Mouse (Mus musculus) monocyte, adult 2 months (primary cell): ENCODE results near the gene Gm42878.

Source experiments
- DNase-seq, 2 experiments: peaks; one replicate each; pipeline ENCODE4 v3.0.0; 2022; ENCODE audit warnings: low spot score in 2 of 2, low read depth in 1 of 2

Gene Gm42878

GRCm38 (mm10) chr5:121544910-121545792 is at the start of gene Gm42878, which contains the start of gene Adam1a:
TSS of gene Gm42878 (minus strand) at chr5:121545482.
TSS of gene Adam1a (minus strand) at chr5:121545482.
- peak; percentile 35 to 43 for DNase-seq

- DNase-seq, result no peak
Observed at GRCm38 (mm10) chr5:121594714-121595313, 49.5 kb upstream of the Gm42878 start.

- DNase-seq, result peak; percentile 24 to 41
Observed at GRCm38 (mm10) chr5:121593451-121594401, 48.4 kb upstream of the Gm42878 start, which contains the start of gene Aldh2. TSS of gene Aldh2 (minus strand) at chr5:121593824.

- no peak for DNase-seq
Observed at GRCm38 (mm10) chr5:121592816-121593407, 47.6 kb upstream of the Gm42878 start.

- DNase-seq, result no peak
Observed at GRCm38 (mm10) chr5:121592064-121592815, 47.0 kb upstream of the Gm42878 start.

GRCm38 (mm10) chr5:121591417-121592063 is 46.3 kb upstream of the Gm42878 start:
- DNase-seq, result no peak

- DNase-seq, result no peak
Observed at GRCm38 (mm10) chr5:121589928-121590327, 44.6 kb upstream of the Gm42878 start.

GRCm38 (mm10) chr5:121586400-121587039 is 41.2 kb upstream of the Gm42878 start:
- DNase-seq, result no peak

- DNase-seq, result no peak
Observed at GRCm38 (mm10) chr5:121585699-121586098, 40.4 kb upstream of the Gm42878 start.

GRCm38 (mm10) chr5:121585005-121585404 is 39.7 kb upstream of the Gm42878 start:
- DNase-seq, result no peak

GRCm38 (mm10) chr5:121583765-121584501 is 38.7 kb upstream of the Gm42878 start:
- DNase-seq, result peak; percentile 37 to 59

- no peak for DNase-seq
Observed at GRCm38 (mm10) chr5:121581945-121582344, 36.7 kb upstream of the Gm42878 start.

- no peak for DNase-seq
Observed at GRCm38 (mm10) chr5:121576927-121577488, 31.7 kb upstream of the Gm42878 start.

GRCm38 (mm10) chr5:121575867-121576266 is 30.6 kb upstream of the Gm42878 start:
- DNase-seq, result no peak

- no peak for DNase-seq
Observed at GRCm38 (mm10) chr5:121574145-121574544, 28.9 kb upstream of the Gm42878 start.

GRCm38 (mm10) chr5:121570787-121571186 is 25.5 kb upstream of the Gm42878 start:
- DNase-seq, result no peak

GRCm38 (mm10) chr5:121569881-121570420 is 24.7 kb upstream of the Gm42878 start:
- no peak for DNase-seq
